Mouse (Mus musculus) common myeloid progenitor, adult 5-6 weeks (primary cell): ENCODE measurements around the gene Ublcp1. TPM values are rescaled to one million over a fixed set of nuclear protein-coding genes. Genes with fewer than 3 reads are reported as not detected.

Experiments
- ATAC-seq: replicated peaks from 2 replicates; pipeline ENCODE4 v1.8.0; 2016; ENCODE audit warnings: low read depth, mild to moderate bottlenecking, moderate TSS enrichment, inconsistent platforms; ENCODE audit not compliant: poor library complexity, severe bottlenecking
- total RNA-seq: library from RNA; stranded (forward); fragments of 200-1000, 187-1606 nt; gene quantifications from 2 replicates; pipeline ENCODE4 v1.2.3, GENCODE M21; 2017

Gene Ublcp1
- 17.4 and 30.9 TPM in 2 replicates for total RNA-seq

DNA sequence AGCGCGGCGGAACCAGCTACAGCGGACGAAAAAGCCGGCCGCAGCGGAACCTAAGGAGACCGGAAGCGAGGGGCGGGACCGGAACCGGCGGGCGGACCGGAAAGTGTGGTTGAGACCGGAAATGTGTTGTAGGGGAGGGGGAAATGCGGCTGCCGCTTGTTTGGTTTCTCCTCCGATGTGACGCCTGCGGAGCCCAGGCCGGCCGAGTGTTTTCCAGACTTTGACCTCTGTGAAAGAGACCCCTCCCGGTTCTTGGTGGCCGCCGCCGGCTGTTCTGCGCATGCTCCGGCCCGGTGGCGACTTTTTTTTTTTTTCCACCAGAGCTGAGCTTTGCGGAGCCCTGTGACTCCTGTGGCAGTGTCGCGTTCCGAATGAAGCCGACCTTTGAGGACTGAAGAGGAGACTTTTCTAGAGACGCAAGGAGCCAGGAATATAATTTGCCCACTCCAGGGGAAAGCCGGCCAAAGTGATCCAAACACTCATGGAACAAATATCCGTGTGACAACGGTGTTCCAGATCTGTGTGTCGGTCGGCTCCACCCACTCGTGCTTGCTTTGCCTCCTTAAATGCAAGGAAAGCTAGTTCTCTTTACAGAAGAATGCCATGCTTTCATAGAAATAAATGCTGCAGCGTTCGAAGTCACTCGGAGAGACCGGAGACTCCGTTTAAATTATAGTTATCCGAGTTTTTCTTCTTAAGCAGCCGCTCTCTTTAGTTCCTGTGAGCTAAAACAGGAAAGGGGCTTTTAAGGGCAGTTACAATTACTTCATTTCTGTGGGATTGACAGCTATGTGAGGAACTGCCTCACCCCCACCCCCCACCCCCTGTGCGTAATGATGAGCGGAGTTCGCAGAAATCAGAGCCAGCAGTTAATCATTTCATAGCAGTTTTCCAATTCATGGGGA, at the start of gene Ublcp1:
Gene Ublcp1 (minus strand): TSS at position 67 of the 905 bp plus-strand sequence.
- ATAC-seq = peak; percentile 78

DNA sequence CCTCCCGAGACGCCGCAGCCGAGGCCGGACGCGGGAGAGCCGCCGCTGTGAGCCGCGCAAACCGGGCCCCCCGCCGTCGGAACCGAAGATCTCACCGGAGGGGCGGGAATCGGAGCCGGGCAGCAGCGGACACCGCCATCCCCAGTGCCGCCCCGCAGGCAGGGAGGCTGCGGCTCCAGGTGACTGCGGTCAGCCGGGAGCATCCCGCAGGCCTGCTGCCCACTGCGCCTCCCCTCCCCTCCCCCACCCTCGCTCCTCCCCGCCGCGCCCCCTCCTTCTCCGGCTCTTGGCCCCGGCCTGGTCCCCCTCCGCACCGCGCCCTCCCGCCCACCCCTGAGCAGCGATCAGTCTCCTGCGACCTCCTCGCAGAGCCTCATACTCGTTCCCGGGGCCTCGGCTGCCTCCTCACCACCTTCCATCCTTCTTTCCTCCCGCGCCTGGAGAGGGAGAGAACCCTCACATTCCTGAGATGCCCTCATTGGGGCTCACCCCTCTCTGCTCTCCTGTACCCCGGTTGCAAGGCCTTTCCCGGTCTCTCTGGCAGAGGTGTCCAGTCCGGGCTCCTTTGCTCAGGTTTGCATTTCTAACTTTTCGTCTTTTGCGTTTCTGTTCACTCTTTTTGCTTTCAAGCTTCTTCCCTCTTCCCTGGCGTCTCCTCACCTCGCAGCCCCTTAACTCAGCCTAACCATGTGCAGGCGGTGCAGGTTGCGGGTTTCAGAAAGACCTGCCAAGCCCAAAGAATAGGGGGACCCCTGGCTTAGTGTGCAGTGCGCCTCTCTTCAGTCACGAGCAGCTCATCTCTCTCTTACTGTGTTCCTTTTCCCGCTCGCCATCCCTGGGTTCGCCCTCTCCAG, 49.0 kb upstream of the Ublcp1 start:
- no peak; the same call in none of the 2 replicates for ATAC-seq

DNA sequence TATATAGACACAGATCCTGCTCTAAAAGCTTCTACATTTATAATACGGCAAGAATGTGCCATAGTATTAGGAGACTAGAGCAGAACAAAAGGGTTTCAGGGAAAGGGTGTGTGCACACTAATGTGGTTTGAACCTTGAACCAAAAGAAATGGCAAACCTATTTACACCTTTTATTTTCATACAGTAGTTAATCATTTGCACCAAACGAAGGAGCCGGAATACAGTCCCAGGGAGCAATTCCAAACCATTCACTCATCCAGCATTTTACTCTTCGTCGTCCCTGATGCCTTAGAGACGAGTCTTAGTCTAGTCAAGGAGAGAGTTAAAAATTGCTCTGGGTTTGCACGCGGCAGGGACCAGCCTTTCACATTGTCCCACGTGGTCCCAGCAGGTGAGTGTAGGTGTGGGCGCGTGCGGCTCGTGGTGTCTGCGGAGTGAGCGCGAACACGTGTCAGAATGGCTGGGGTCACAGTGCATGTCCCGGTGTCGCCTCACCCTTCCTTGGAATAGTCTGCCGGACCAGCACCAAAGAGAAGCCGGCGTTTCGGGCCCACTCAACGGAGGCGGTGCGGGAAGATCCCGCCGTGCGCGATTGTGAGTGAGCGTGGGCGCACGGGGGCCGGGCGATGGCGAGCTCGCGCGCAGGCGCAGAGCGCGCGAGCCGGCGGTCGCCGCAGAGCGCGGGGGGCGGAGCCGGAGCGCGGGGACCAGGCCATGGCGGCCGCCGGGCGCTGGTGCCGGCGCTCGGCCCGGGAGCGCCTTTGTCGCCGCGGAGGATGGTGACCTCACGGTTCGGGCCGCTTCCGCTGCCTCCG, 48.2 kb upstream of the Ublcp1 start, which contains the start of gene Rnf145:
Gene Rnf145 (plus strand): TSS at position 684 of the 815 bp plus-strand sequence.
- peak; percentile 16 for ATAC-seq

DNA sequence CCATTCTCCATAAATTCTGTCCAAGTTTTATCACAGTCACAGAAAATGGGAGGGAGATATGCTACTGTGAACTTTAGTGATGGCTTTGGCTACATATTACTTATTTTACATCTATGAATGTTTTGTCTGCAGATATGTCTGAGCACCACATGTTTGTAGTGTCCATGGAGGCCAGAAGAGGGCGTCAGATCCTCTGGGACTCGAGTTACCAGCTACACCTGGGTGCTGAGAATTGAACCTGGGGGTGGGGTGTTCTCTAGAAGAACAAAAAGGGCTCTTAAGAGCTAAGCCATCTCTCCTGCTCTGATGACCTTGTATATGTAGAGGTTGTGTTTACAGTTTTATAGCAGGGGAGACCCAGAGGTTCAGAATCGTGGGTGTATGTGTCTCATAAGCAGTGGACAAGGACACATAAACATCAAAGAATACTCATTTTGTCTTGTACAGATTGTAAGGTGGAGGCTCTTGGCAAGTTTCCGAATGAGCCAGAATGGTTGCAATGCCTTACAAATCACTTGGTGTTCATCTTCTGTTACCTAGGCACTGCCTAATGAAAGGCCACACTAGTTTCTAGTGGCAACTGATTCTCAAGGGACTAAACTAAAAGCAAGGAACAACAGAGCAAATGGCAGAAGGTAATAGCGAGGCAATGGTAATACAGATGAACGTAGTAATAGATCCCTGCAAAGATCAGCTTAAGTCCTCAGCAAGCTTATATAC, 47.4 kb upstream of the Ublcp1 start:
- ATAC-seq = no peak

DNA sequence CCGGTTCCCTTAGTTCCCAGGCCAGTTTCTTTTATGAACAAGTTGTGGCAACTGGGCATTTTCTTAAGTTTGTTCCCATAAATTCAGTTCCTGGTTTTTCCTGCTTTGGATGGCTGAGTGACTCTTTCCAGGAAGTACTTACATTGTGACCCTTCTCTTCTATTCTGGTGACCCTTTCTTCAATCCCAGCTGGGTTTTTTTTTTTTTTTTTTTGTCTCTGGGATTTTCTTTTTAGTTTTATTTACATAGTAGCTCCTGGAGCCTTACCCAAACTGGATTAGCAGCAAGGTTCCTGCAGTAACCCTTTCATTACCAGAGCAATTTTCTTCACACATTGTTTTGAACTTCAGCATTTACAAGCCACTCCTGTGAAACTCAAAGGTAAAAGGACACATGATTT, 46.1 kb upstream of the Ublcp1 start:
- ATAC-seq = no peak

DNA sequence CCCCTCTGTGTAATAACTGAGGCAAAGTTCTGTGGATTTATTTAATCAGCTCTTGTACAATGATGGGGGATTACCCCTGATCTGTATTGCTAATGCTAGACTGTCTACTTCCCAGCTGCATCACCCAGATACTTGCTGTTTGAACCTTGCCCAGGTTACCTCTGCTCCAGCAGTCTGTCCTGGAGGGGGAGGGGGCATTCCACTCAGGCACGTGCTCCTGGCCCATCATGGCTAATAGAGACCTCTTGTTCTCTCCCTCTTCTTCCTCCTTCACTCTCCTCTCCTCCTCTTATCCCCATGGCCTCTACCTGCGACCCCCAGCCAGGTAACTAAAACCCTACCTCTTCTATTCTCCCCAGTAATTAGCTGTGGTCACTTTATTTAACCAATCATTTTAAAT, 44.4 kb upstream of the Ublcp1 start:
- ATAC-seq = no peak

DNA sequence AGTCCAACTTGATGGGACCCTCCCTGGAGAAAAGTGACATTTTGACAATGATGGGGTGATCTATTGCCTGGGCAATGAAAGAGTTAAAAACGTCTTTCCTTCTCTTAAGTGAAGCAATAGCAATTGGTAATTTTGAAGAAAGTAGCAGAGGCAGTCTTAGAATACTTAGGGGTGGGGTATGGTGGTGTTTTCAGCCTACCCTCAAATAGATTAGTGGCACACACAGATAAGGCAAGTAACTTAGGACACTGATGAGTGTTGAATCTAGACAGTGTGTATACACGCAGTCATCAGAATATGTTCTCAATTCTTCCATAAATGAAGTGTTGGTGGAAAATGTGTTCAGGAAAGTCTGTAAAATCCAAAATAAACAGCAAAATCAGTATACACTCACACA, 42.7 kb upstream of the Ublcp1 start:
- ATAC-seq = no peak

DNA sequence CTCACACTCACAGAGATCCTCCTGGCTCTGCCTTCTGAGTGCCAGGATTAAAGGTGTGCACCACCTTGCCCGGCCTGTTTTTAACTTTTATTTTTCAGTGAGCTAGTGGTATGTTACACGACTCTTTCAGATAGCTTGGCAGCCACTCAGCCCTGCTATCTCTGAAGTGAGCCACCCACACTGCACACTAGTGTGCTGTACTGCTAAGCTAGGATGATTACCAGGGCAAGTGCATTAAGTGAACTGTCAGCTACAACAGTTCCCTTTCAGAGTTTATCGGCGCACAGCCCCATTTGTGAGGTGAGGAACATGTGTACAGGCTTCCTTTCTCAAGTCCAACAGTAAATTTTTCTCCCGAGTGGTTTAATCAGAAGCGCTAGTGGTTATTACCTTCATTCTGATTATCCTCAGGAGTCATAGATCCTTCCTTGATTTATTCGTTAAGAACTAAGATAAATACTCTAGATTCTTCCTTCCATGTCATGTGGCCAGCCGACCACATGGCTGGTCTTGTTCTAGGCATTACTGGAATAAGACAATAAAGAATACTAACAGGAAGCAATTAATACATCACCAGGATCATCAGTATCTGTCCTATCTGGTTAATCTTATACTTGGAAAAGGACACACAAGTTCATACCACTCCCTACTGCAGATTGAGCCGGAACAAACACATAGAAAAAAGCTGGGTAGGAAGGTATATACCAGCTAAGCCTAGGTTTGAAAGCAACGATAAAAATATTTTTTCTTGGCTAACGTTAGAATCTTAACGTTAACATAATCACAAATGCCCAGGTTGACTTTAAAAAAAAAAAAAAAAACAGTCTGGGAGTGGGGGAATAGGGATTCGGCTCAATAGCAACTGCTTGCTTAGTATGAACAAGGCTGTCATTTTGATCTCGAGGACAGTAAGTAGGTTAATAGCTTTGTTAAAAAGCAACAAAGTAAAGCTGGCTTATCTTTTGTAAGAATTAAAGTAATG, 42.0 kb upstream of the Ublcp1 start:
- peak; percentile 78 for ATAC-seq

DNA sequence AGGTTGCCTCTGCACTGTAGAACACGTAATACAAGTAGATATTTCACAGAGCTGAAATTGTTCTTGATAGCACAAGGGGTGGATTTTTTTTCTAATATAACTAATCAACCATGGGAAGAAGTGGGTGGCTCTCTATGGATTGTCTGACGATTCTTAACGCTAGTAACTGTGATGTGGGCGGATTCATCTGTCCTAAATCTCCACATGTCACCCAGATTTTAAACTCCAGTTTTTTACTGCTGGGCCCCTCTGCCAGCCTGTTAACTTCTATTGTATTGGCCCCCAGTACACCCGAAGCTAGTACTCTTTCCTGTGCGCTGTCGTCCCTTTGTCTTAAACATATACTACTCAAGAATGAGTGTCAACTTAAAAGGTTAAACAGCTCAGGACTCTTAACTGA, 40.1 kb upstream of the Ublcp1 start:
- ATAC-seq = no peak

DNA sequence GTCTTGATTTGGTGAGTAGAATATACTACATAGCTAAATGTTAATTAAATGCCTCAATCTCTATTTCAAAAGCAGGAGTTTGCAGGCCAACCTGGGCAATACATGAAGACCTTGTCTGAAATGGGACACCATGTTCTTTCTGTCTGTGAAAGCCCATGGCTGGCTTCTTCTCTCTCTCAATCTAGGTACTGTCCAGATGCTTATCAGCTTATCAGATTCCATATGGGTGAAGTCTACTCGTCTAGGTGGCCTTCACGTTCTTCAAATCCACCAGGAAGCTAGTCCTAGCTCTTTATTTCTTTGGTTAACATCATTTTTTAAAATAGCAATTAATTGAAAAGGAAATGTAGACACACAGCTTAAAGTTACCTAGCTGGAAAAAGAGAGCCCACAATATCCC, 39.6 kb upstream of the Ublcp1 start:
- ATAC-seq = no peak

DNA sequence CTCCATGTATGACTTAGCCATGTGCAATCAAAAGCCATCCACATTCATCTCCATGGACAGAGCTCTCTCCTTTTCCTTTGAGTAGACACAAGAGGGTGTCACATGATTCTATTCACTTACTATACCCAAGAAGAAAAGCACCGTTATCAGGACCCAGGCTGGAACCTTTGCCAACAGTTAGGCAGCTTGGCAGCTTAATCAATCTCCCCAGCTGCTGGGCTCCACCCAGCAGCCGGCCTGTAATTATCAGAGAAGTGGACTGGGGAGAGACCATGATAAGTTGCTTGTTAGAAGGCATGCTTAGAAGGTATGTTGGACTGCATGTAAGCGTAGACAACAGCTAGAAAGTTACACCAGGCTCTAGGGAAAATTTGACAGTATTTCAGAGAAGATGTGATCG, 38.6 kb upstream of the Ublcp1 start:
- peak; percentile 65 for ATAC-seq

DNA sequence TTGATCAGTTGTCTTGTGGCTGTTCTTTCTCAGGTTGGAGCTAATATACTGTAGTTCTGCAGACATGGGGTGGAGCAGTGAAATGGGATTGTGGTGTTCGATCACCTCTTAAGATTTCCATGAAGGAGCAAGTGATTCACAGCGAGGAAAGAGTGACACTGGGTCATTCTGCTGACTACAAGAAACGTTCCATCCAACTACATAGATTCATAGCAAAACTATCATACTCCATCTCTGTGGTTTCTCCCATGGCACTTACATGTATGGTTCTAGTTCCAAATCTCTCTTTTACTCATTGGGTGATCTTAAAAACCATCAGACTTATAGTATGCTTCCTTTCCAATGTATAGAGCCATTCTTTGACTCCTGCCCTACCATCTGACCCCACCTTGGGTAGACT, 34.5 kb upstream of the Ublcp1 start:
- ATAC-seq = no peak

DNA sequence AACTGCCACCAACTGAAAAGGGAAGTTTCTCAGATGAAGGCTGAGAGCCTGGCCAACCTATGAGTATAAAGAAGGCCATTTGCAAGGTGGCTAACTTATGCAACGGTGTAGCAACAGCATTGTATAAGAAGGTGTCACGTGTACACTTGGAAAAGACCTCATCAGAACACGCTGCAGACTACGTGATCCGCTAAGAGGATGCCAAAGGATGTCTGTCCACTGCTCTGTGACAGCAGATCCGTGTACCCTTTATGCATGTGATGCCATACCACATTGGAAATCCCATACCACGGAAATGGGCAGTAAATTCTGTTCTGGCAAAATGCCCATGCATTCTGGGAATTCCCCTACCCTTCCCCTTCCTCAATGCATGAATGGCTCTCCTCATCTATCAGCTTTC, 33.8 kb upstream of the Ublcp1 start:
- peak; percentile 62; the same call in 1 of the 2 replicates for ATAC-seq

DNA sequence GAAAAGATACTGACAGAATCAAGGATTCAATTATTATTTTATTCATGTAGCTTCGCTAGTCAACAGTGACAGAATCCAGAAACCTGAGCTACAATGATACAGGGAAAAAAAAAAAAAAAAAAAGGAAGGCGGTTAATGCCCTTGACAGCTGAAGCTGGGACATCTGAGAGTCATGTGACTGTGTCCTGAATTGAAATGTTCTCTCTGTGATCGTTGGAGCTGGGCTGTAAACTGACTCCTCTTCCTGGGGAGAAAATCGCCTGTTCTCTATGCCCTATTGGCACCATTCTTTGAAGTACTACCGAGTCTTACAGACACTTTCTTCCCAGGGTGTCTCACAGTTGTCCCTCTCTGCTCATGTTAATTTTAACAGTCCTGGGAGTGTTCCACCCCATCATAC, 32.6 kb upstream of the Ublcp1 start:
- no peak for ATAC-seq

DNA sequence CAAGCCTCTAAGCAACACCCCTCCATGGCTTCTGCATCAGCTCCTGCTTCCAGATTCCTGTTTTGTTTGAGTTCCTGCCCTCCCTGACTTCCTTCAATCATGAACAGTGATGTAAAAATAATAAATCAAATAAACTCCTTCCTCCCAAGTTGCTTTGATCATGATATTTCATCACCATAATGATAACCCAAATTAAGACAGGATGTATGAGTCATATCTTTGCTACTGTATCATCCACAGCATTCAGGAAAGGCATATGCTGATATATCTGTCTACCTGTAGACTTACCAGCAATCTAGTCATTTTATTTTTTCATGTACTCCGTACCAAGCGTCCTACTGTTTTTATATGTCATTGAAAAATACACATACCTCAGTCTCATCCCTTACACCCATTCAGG, 31.2 kb upstream of the Ublcp1 start:
- ATAC-seq = no peak

DNA sequence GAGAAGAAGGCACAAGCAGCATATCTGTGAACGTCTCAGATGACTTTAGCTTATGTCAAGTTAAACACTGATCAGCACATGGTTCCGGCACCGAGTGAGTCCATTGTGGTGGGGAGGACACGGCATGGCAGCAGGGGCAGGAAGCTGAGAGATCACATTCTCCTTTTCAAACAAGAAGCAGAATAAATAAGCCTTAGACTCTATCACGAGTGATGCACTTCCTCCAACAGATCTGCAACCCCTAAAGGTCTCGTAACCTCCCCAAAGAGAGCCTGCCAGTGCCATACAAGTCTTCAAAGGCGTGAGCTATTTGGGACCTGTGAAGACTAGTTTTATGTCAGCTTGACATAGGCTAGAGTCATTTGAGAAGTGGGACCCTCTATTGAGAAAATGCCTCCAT, 30.7 kb upstream of the Ublcp1 start:
- ATAC-seq = no peak

DNA sequence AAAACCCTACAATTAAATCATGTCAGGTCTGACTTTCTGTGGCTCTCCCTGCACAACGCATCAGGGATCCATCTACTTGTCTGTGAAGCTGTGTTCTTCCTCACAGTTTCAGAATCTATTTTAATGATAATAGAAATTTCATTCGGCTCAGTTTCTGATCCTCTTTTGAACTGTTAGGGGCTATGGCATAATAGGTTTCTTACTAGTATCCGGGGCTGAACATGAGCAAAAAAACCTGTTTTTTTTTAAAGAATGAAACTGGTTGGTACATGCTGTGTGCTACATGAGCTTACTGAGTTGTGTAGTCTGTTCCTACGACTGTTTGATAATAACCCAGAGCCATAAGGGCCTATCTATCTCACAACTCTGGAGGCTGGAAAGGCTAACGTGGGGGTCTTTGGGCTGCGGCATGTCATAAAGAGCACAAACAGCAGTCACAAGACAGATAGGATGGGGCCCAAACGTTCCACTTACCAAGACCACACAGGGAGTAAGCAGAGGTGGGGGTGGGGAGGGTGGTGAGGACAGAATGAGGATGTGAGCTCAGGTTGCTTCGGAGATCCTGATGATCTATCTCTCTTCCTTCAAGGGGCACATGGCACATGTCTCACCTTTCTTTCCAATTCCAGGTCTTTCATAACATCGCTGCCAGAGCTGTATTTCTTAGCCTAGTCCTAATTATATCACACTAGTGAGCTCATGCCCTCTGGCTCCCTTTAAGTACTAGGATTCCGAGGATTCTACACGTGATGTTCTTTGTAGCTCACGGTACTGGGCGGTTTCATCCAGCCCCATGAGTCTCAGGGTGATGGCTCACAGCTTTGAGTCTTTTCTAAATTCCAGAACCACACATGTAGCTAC, 28.3 kb upstream of the Ublcp1 start:
- peak; percentile 57 for ATAC-seq
